Mouse (Mus musculus) induced T-regulatory cell, adult 2 months (primary cell): Measurements from ENCODE around the gene Ncbp2.

Experiments used
- DNase-seq: peaks from one replicate; pipeline ENCODE4 v3.0.0-alpha.2; 2012; ENCODE audit warnings: low read depth

Ncbp2 gene

DNA sequence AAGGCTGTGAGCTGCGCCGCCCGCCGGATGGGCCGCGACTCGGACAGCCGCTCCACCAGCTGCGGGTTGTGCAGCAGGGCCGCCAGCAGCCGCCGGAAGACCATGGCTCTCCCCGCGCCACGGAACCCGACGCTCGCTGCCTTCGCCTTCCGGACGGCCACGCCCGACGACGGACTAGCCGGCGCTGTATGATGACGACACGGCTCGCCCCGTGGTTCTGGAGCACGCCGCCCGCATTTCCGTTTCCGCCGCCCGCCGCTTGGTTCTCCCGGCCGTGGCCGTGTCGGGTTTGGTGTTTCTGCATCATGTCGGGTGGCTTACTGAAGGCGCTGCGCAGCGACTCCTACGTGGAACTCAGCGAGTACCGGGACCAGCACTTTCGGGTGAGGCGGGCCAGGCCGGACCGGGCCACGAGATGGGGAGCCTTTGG is at the start of gene Ncbp2, which contains the start of gene 0610012G03Rik:
Gene Ncbp2 (plus strand): TSS at position 169 of the 430 bp plus-strand sequence.
Gene 0610012G03Rik (minus strand): TSS at position 150 of the 430 bp plus-strand sequence.
- DNase-seq: peak; percentile 96

DNA sequence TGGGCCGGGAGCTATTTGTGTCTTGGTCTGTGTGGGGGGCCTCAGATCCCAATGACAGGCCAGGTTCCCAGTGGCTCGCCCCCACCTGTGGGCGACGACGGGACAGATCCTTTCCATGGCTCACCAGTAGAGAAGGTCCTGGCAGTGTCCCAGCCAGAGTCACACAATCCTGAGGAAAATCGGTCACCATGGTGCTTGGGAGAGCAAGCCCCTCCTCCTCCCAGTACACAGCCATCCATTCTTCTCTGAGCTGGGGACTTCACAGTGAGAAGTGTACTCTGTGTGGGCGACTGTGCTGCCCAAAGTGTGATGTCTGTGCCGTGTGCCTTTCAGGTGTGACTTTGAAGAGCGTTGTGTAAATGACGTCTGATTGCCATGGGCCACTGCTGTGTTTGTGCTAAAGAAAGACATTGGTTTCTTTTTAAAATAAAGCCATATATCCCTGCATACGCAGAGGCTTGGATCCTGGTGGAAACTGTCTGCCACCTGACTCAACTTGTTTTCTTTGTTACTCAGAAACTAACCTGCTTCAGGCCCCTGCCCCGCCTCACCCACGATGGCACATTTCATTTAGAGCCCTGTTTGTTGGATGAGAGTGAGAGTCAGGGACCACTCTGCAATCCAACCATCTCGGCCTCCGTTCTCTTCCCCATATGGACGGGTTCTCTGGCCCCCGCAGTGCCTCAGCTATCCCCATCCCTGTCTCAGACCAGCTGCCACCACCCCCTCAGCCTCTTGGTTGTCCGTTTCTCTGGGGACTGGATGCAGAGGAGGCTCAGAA is 49.6 kb upstream of the Ncbp2 start:
- DNase-seq: no peak

DNA sequence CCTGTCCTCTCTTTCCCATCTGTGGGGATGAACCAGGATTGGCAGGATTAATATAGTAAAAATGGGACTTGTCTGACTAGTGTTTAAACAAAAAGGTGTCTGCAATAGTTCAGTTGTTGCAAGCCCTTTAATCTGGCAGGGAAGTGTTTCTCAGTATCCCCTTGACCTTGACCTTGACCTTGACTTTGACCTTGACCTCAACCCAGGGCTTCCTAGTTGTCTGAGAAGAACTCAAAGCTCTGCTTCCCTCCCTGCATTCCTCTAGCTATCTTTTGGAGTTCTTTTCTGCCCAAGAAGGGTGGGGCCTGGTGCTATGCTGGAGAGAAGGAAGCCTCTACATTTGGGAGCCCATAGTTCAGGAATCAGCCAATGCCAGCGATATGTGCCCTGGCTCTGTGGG is 46.4 kb upstream of the Ncbp2 start:
- DNase-seq: no peak

DNA sequence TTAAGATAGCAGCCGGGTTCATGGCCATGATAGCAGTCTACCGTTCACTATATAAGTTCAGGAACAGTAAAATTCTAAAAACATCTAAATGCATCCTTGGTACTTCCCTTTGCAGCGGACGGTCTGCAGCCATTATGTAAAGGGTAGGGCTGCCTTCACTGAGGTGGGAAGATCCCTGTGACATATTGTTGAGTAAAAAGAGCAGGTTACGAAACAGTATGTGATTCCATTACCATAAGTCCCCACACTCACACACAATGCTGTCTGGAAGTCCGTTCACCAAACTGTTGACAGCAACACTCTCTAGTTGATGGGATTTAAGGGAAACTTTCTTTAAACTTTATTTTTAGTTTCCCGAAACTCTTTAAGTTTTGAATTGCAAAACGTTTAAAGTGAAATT is 45.1 kb upstream of the Ncbp2 start:
- no peak for DNase-seq

DNA sequence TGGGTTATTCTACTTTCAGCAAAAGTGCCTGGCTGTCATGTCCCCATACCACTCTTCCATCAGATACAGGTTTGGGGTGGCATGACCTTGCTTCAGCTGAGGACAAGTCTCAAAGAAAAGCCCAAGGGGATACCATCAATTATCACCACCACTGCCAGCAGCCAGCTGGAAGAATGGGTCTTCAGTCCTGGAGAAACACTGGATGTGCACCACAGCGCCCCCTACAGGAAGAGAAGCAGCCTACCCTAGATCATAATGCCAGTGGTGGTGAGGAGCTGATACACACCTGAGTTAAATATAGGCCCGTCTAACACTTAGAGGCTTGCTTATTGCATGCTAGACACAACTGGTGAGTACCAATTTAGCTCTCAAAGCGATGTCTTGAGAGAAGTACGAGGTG is 43.0 kb upstream of the Ncbp2 start:
- DNase-seq: peak; percentile 55

DNA sequence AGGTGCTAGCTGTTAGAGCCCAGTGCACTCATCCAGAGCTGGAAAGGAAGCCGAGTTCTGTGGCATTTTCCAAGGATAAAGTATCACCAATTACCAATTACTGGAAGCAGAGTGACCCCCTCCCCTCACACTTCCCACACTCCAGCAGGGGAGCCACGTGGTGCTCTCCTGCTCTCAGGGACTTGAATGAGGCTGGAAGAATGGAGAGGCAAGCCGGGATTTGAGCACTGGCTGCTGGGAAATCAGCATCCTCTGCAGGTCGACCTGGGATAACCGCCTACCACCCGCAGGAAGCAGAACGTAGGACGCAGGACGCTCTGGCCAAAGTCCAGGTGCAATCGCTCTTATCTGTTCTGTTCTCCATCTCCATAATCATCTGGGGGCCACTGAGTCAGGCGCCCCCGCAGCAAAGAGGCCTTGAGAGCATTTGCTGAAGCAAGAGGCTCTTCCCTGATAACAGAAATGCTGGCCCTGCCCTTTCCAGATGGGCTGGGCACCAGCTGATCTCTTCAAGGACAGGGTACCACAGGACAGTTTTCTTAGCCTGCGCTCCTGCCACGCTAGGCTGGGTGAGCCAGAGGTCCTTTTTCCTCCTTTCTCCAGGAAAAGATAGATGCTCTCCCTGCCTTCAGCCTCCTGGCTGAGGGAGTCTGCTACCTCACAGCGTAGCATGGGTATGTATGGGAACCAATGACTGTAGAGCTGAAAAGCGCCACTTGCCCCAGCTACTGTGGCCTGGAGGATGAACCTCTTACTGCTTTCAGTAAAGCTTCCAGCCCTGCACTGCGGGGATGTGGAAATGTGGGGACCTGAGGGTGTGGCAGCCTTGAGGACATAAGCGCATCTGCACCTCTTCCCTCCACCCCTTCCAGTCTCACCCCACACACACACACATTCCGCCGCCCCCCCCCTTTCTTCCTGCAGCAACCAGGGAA is 42.2 kb upstream of the Ncbp2 start:
- no peak for DNase-seq

DNA sequence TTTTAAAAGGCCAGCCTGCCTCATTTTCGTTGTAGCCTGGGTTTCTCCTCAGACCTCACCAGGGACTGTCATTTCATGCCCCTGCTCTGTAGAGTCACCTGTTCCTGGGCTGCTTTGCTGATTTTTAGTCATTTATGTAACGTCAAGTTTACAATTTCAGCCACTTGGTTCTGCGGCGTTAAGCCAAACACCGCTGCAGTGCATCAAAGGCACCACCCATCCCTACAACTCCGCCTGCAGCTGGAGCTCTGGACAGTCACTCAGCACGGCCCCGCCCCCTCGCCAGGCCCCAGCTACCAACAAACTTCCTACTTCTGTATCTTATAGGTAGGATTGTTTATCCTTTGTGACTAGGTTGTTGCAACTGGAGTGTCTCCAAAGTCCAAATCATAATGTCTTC is 41.4 kb upstream of the Ncbp2 start:
- DNase-seq: no peak

DNA sequence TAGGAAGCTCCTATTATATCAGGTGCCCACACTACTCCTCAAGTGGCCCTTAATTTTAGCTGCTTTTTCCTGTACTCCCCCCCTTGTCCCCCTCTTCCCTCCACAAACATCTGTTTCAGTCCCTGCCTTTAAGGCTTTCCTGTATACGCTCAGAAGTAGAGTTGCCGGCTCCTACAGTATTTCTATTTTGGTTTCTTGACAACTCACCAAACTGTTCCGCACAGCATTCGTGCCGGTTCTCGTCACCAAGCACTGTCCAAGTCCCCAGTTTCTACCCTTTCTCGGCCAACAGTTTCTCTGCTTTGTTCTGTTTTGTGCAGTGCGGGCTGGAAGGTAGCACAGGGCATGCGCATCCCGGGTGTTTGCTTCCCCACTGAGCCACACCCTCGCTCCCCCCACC is 39.4 kb upstream of the Ncbp2 start:
- no peak for DNase-seq

DNA sequence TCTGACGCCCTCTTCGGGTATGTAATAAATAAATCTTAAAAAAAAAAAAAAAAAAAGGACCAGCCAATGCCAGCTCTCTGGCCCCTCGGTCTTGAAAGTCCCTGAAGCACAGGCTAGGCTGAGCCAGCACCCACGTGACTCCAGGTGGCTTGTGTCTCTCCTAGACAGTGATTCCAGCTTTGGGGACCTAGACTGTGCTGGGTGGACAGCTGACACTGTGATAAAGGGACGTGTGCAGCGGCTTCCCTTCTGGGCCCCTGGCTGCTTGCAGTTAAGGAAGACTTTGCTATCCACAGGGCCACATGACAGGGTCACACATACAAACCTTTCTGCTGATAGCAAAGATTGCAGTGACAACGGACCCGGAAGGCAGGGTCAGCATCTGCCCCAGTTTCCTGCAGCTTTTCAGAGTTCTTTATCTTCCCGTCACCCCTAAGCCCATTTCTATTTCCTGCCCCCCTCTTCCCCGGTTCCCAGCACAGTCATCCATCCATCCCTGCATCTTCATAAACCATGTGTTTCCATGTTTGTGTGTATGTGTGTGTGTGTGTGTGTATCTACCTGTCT is 37.9 kb upstream of the Ncbp2 start:
- no peak for DNase-seq

DNA sequence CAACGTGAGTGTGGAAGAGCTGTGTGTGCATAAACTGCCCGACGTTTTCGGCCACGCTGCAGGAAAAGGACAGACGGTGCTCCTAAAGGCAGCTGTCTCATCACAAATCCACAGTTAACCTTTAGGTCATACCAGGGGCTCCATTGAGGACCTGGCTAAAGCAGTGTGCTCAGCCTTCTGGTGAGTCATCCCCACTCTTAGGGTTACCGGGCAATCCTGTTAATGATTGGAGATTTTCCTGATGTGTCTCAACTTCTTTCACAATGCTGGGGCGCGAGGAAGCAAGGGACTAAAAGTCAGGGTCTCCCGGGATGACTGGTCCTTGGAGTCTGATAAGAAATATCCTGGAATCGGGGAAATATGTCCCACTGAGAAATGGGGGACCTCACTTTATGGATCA is 30.5 kb upstream of the Ncbp2 start:
- DNase-seq: no peak

DNA sequence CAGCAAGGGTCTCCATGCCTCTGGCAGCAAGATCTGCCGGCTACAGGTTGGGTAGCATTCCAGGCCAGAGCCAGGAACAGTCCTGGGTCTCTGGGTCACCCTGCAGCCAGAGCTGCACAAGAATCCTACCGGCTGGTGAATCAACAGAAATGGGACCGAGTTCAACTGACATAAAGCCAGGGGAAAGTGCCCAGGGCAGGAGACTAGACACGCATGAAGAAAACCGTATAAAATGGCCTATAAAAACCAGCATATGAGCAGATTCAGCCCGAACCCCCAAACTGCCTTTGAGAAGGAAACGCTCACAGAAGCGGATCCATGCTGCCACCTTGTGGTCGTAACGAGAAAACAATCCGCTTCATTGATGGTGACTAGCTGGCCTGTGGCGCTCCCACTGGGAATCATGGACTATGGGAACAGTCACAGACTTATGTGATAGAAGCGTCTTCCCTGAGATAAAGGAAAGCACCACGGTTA is 30.0 kb upstream of the Ncbp2 start:
- DNase-seq: peak; percentile 87

DNA sequence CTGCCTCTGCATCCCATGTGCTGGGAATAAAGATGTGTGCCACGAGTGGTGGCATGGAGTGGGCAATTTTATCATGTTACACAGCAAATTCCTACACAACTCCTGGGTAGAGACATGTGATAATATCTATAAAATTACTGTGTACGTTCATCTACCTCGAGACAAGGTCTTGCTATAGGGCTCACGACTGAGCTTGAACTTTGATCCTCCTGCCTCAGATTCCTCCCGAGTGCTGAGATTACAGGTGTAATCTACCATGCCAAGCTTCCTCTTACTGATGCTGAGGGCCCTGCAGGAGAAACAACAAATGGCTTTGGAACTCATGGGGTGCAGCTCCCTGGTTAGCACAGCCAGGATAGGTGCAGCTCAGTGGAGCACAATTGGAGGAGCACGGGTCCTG is 23.9 kb upstream of the Ncbp2 start:
- DNase-seq: no peak

DNA sequence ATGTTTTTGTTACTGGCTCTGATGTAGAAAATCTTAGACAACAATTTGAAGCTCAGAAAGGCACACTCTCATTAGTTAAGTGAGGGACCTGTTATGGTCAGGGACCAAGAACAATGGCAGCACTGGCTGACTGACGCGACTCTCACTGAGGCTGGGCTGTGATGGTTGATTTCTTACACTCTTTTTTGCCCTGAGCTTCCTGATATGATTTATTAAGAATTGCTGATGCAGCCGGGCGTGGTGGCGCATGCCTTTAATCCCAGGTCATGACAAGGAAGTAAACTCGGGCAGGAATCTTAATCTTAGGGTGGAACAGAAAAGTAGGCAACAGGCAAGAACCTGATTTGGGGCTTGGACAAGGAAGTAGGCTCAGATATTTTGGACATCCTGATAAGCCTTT is 22.2 kb upstream of the Ncbp2 start:
- no peak for DNase-seq

DNA sequence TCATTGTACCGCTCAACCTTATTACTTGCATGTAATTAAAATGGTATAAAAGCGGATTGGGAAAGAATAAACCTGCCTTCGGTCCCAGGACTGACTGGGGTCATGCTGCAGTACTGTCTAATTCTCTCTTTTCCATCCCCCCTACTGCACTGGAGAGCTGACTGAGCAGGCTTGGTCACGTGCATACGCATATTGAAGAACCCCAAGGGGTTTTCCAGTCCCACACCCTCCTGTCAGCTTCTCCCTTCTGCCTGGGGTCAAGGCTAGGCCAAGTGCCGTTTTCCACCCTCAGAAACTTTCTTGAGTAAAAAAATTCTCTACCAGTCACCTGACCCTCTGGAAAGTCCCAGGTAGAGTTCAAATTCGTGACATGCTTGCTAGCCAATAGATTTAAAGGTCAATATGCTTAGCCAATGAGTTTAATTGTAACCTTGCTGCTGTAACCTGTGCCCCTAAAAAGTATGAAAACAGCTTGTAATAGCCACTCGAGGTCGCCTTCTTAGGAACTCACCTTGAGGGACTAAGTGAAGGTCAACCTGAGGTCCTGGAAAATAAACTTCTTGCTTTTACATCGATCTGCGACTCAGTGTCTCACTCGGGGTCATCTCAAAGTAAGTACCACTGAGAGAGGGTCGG is 21.6 kb upstream of the Ncbp2 start:
- peak; percentile 82 for DNase-seq

DNA sequence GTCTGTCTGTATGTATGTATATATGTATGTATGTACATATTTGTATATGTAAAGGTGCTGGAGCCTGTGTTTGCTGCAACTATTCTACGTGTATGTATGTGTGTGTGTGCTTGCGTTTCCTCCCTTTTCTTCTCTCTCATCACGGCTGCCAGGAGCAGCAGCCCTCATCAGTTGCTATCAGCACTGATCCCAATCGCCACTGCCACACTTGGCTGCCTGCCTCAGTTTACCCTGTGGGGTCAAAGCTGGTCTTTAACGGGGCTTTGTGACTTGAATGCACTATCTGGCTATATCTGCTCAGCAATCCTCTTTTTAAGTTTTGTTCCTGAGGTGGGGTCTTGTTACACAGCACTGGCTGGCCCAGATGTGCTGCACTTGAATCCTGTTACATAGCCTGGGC is 20.9 kb upstream of the Ncbp2 start:
- DNase-seq: no peak

DNA sequence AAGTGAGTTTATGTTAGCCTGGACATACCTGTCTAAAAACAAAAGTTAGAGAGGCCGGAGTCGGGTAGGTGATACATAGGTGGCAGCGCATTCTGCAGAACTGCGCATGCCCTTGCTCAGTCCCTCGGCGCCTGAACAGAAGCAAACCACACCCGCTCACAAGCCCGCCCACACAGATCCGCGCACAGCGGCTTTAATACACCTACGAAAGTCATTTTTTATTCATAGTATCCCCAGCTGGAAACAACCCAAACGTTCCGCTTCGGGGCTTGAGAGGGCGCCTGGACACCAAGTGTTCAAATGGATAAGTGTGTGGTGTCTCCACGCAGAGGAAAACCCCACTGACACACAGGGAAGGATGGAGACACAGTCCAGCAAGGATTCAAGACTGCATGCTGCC is 17.0 kb upstream of the Ncbp2 start:
- peak; percentile 69 for DNase-seq

DNA sequence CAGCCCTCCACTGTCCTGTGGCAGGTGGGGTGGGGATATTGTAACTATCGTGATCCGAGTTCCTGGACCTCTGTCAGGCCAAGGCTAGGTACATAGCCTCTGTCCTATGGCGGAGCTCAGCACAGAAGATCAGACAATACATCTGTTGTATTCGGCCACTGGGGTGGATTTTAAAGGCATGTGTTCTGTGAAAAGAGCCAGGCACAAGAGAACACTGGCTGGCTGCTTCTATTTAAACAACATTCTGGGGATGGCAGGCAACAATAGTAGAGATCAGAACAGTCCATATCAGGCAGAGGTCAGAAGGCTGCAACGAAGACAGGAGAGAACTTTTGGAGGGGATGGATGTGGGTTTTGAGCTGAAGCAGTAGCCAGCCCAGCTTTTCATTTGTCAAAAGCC is 16.1 kb upstream of the Ncbp2 start:
- DNase-seq: no peak

DNA sequence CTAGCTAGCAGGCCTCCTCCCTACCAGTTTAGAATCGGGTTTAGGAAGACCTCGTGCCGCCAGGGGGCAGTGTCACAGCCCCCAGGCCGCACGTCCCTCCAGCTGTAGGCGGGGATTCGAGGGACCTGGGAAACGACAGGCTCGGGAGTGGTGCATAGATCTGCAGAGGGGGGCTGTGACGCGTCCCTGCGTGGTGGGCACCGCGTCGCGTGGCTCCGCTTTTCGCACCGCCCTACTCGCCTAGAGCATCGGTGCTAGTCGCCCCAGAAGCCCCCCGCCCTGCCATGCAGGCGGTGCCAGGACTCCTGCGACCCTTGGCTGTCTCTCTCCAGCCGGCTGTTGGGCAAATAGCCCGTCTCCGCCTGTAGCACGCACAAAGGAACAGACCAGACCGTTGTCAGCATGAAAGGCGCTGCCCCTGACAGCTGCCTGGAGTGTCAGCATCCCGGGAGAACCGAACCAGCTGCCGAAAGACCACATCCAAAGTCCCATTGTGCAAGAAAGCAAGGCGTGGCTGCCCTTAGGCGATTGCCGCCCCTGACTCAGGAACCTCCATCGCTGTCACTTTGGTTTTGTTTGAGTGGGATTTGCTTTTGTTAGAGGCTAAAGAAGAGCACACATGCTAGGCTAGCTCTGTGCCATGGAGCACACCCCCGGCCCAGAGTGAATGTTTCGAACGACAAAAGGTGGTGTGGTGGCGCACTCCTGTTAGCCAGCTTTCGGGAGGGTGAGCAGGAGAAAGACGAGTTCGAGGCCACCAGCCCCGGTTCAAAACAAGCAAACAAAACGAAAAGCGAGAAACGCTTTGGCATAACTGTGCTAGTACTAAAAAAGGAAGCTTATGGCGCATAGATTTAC is 15.2 kb upstream of the Ncbp2 start:
- DNase-seq: peak; percentile 88

DNA sequence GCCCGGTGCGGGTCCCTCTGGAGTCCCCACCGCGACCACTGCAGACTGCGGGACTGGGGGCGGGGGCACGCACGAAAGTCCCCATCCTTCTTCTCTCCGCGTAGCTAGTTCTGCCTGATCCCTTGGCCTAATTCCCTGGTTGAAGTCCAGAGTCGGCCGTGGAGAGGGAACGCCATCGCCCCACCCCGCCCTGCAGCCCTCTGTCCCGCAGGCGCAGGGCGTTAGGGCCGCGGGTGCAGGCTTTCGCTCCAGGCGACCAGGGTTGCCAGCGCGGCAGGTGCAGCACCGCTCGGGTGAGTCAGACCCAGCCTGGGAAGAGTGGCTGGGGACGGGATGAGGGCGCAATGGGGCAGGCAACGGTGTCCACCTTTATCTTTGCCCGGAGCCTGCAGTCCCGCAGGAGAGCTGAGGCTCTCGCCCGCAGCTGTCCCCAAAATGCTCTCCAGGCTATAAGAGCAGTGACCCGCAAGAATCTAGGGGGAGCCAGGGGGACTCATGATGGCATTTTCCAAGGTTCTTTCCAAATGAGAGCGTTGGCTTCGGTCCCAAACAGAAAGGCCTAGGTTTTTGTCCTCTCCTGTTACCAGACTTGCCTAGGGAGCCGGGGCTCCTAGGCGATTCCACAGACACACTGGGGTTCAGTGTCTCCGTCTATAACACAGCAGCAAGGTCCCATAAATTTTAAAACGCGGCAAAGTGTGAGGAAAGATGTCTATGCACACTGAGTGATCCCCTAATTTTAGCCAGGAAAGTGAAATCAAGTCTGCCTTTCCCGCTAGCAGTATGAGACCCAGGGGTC is 14.4 kb upstream of the Ncbp2 start, which contains the start of gene Pigz:
Gene Pigz (plus strand): TSS at position 101 of the 799 bp plus-strand sequence.
- DNase-seq: peak; percentile 40

DNA sequence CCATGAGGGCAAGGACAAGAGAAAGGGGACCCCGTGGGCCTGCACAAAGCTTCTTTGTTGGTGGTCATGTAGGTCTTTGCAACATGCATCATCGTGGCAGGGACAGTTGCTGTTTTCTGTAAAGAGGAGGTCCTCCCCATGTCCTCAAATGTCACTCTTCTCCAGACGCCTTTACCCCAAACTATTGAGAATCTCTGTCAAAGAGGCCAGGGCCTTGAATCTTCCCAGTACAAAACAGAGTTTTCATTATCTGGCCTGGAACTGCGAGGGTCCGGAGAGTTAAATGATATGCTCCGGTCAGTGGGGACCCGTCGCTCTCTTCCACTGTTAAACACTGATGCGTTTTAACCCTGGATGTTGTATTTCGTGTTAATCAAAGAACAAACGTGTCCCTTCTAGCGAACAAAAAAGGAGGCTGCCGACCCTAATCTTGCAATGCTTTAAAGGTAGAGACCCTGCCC is 13.7 kb upstream of the Ncbp2 start:
- DNase-seq: peak; percentile 26
